Mouse (Mus musculus) CH12.LX (cell line): ENCODE measurements around the gene Cfap61. TPM values are rescaled to one million over a fixed set of nuclear protein-coding genes. Genes with fewer than 3 reads are reported as not detected.

Source experiments
- DNase-seq: peaks from one replicate; pipeline ENCODE4 v3.0.0-alpha.2; 2013; ENCODE audit errors: extremely low read depth
- H3K27ac ChIP-seq: 2 replicates; pipeline ENCODE4 v1.5.1; 2012; ENCODE audit warnings: low read depth, mild to moderate bottlenecking, control low read depth, moderate library complexity; ENCODE audit not compliant: insufficient read depth
- H3K27me3 ChIP-seq: replicated peaks from 2 replicates; pipeline ENCODE3; 2012; ENCODE audit warnings: inconsistent platforms
- H3K36me3 ChIP-seq, 2 experiments: replicated peaks in 1 of 2; 2 replicates each; pipeline versions ENCODE3 to v1.6.1; 2012; ENCODE audit warnings: inconsistent platforms in 1 of 2, low read length in 1 of 2, mild to moderate bottlenecking in 1 of 2, mixed read lengths in 1 of 2, moderate library complexity in 1 of 2; ENCODE audit not compliant: control insufficient read depth in 1 of 2, insufficient read depth in 1 of 2
- H3K4me1 ChIP-seq, 2 experiments: 2 replicates each; pipeline ENCODE4 v1.6.1; 2012; ENCODE audit warnings: inconsistent platforms in 1 of 2, moderate library complexity in 1 of 2; ENCODE audit not compliant: insufficient read depth in 2 of 2, control insufficient read depth in 1 of 2
- H3K4me2 ChIP-seq: 2 replicates; pipeline ENCODE4 v1.6.1; 2012; ENCODE audit warnings: low read depth, mild to moderate bottlenecking, control low read depth; ENCODE audit not compliant: poor library complexity, insufficient read depth, severe bottlenecking
- H3K4me3 ChIP-seq, 3 experiments: fragments of 150-350 bp in 1 of 3; sonication (generic) in 1 of 3; replicated peaks in 1 of 3; 2 replicates each; pipeline versions ENCODE3 to v1.5.1; 2011 to 2012; ENCODE audit warnings: low read depth in 2 of 3, low read length in 2 of 3, mild to moderate bottlenecking in 2 of 3, moderate library complexity in 2 of 3, control low read depth in 1 of 3, improper control_type of control experiment in 1 of 3, inconsistent platforms in 1 of 3, mixed read lengths in 1 of 3; ENCODE audit not compliant: poor library complexity in 1 of 3
- H3K79me2 ChIP-seq: replicated peaks from 2 replicates; pipeline ENCODE4 v1.6.1; 2012; ENCODE audit warnings: mild to moderate bottlenecking, moderate library complexity; ENCODE audit not compliant: control insufficient read depth, poor library complexity, insufficient read depth, severe bottlenecking; ENCODE audit errors: extremely low read depth
- H3K9ac ChIP-seq: 2 replicates; pipeline ENCODE4 v1.6.1; 2012; ENCODE audit warnings: low read depth, mild to moderate bottlenecking, control low read depth, moderate library complexity; ENCODE audit not compliant: insufficient read depth
- H3K9me3 ChIP-seq: replicated peaks from 2 replicates; pipeline ENCODE3; 2012; ENCODE audit warnings: low read length, inconsistent platforms, mixed read lengths
- BHLHE40 ChIP-seq: IDR thresholded peaks from 2 replicates; pipeline ENCODE4 v1.6.1; 2011; ENCODE audit warnings: mild to moderate bottlenecking, low read depth, low read length, improper control_type of control experiment
- CTCF ChIP-seq, 2 experiments: IDR thresholded peaks in 1 of 2; conservative IDR thresholded peaks in 1 of 2; 2 replicates each; pipeline ENCODE4 v1.5.1; 2011 to 2012; ENCODE audit warnings: low read depth in 2 of 2, low read length in 2 of 2, improper control_type of control experiment in 1 of 2, inconsistent platforms in 1 of 2, mild to moderate bottlenecking in 1 of 2, moderate library complexity in 1 of 2
- E2F4 ChIP-seq: IDR thresholded peaks from 2 replicates; pipeline ENCODE4 v1.6.1; 2011; ENCODE audit warnings: low read depth, low read length, improper control_type of control experiment; ENCODE audit not compliant: insufficient replicate concordance
- ELF1 ChIP-seq: IDR thresholded peaks from 2 replicates; pipeline ENCODE4 v1.6.1; 2014; ENCODE audit warnings: low read depth, mild to moderate bottlenecking, inconsistent platforms, low read length, improper control_type of control experiment
- GABPA ChIP-seq: IDR thresholded peaks from 2 replicates; pipeline ENCODE4 v1.6.1; 2012; ENCODE audit warnings: low read depth, low read length, improper control_type of control experiment, inconsistent platforms; ENCODE audit not compliant: insufficient replicate concordance
- HCFC1 ChIP-seq: IDR thresholded peaks from 2 replicates; pipeline ENCODE4 v1.6.1; 2012; ENCODE audit warnings: low read depth, mild to moderate bottlenecking, inconsistent platforms, low read length, improper control_type of control experiment
- IRF4 ChIP-seq: IDR thresholded peaks from 2 replicates; pipeline ENCODE4 v1.6.1; 2014; ENCODE audit warnings: low read depth, mild to moderate bottlenecking, inconsistent platforms, low read length, improper control_type of control experiment
- JUN ChIP-seq: IDR thresholded peaks from 2 replicates; pipeline ENCODE4 v1.6.1; 2011; ENCODE audit warnings: low read depth, mild to moderate bottlenecking, low read length, improper control_type of control experiment, moderate library complexity; ENCODE audit not compliant: insufficient read depth
- KAT2A ChIP-seq: IDR thresholded peaks from 2 replicates; pipeline ENCODE4 v1.6.1; 2012; ENCODE audit warnings: low read length, improper control_type of control experiment, inconsistent platforms; ENCODE audit not compliant: insufficient replicate concordance
- MAZ ChIP-seq: IDR thresholded peaks from 2 replicates; pipeline ENCODE4 v1.6.1; 2012; ENCODE audit warnings: low read depth, mild to moderate bottlenecking, inconsistent platforms, low read length, improper control_type of control experiment, moderate library complexity
- MEF2A ChIP-seq: IDR thresholded peaks from 2 replicates; pipeline ENCODE4 v1.6.1; 2014; ENCODE audit warnings: low read depth, mild to moderate bottlenecking, inconsistent platforms, low read length, improper control_type of control experiment, borderline replicate concordance
- NRF1 ChIP-seq: IDR thresholded peaks from 2 replicates; pipeline ENCODE4 v1.6.1; 2014; ENCODE audit warnings: low read depth, mild to moderate bottlenecking, inconsistent platforms, low read length, improper control_type of control experiment, moderate library complexity
- PAX5 ChIP-seq: IDR thresholded peaks from 2 replicates; pipeline ENCODE4 v1.6.1; 2012; ENCODE audit warnings: low read length, inconsistent platforms, mixed read lengths
- POLR2AphosphoS2 ChIP-seq: IDR thresholded peaks from 2 replicates; pipeline ENCODE4 v1.6.1; 2011; ENCODE audit warnings: low read depth, low read length, improper control_type of control experiment
- RAD21 ChIP-seq: IDR thresholded peaks from 2 replicates; pipeline ENCODE4 v1.6.1; 2011; ENCODE audit warnings: low read depth, mild to moderate bottlenecking, low read length, improper control_type of control experiment, moderate library complexity
- SIN3A ChIP-seq: IDR thresholded peaks from 2 replicates; pipeline ENCODE4 v1.6.1; 2012; ENCODE audit warnings: low read length, improper control_type of control experiment, inconsistent platforms
- SMC3 ChIP-seq: IDR thresholded peaks from 2 replicates; pipeline ENCODE4 v1.6.1; 2011; ENCODE audit warnings: low read depth, low read length, improper control_type of control experiment
- USF1 ChIP-seq: IDR thresholded peaks from 2 replicates; pipeline ENCODE4 v1.6.1; 2014; ENCODE audit warnings: low read depth, mild to moderate bottlenecking, inconsistent platforms, low read length, improper control_type of control experiment
- ZKSCAN1 ChIP-seq: IDR thresholded peaks from 2 replicates; pipeline ENCODE4 v1.6.1; 2012; ENCODE audit warnings: low read depth, inconsistent platforms, low read length, improper control_type of control experiment, borderline replicate concordance
- dilution Hi-C: fragments of 300-500 bp; cut with MboI; formaldehyde crosslinking; loops from 2 replicates; pipeline ENCODE4 v1.14.3; 2020; ENCODE audit warnings: low sequenced_read_pairs; ENCODE audit not compliant: extremely low pct_unique_long_range_greater_than_20kb, extremely low pct_ligation_motif_present
- in situ Hi-C: fragments of 300-500 bp; cut with MboI; formaldehyde crosslinking; loops from 3 replicates; pipeline ENCODE4 v1.14.3; 2019; ENCODE audit warnings: low sequenced_read_pairs, low pct_ligation_motif_present, low pct_unique_long_range_greater_than_20kb, mixed read lengths
- polyA plus RNA-seq: library from polyadenylated mRNA; unstranded; fragments of >175 nt; gene quantifications from 2 replicates; pipeline ENCODE4 v1.2.1, GENCODE M21; 2012; ENCODE audit warnings: low read depth; ENCODE audit not compliant: insufficient read length
- total RNA-seq, 2 experiments: library from RNA; depleted of rRNA; stranded (reverse); fragments of 300-350 nt in 1 of 2; fragments of >200 nt in 1 of 2; gene quantifications; 2 replicates each; pipeline ENCODE4 v1.2.3; 2012 to 2014

Cfap61 gene
- total and polyA plus RNA-seq, 3 experiments = 0.34 TPM; not detected in 2

DNA sequence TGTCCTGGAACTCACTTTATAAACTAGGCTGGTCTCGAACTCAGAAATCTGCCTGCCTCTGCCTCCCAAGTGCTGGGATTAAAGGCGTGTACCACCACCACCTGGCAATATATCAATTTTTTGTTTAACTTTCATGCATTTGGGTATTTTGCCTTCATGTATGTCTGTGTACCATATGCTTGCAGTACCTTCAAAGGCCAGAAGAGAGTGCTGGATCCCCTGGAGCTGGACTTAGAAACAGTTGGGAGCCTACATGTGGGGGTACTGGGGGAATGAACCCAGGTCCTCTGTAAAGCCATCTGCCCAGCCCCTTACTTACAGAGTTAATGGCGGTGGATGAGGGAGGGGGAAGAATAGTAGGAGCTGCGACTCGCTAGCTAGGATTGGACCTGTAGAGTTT is 114.8 kb downstream of the Cfap61 start:
- H3K9me3 ChIP-seq = no peaks in the 10 kb centered on the region
- peaks cover 0 to 4% of the 10 kb centered on the region in 2 experiments; a peak in 1 of 4 replicates for H3K4me1 ChIP-seq
- H3K27ac ChIP-seq = no peak overlapping the region
- no peak overlapping the region for H3K4me3 ChIP-seq
- no peaks in the 10 kb centered on the region for H3K27me3 ChIP-seq
- no peak overlapping the region for H3K4me2 ChIP-seq
- in situ Hi-C loops = no loop called here
- peak; percentile 21 for DNase-seq
- no peak overlapping the region for H3K9ac ChIP-seq
- dilution Hi-C loops = no loop called here
- H3K79me2 ChIP-seq = no peaks in the 10 kb centered on the region
- no peaks in the 10 kb centered on the region for H3K36me3 ChIP-seq
- TF ChIP-seq SMC3 (peak; percentile 68), USF1 (no peak), CTCF (conservative IDR thresholded peaks at IDR 0.05 in 1 of 2, IDR thresholded peaks at IDR 0.05 in 1 of 2; ENCODE audit: low read depth in 2 of 2, low read length in 2 of 2) (peak; percentile 23 to 68; a peak in 3 of 4 replicates), RAD21 (peak; percentile 62), ELF1 (no peak)

GRCm38 (mm10) chr2:146050069-146050468 is 115.5 kb downstream of the Cfap61 start:
- no peak for DNase-seq
- no peaks in the 10 kb centered on the region for H3K36me3 ChIP-seq
- H3K27me3 ChIP-seq = no peaks in the 10 kb centered on the region
- no peak overlapping the region for H3K27ac ChIP-seq
- peaks cover 0 to 4% of the 10 kb centered on the region in 2 experiments; a peak in 1 of 4 replicates for H3K4me1 ChIP-seq
- dilution Hi-C loops (no loop called here), in situ Hi-C loops (no loop called here)
- no peaks in the 10 kb centered on the region for H3K9me3 ChIP-seq
- H3K79me2 ChIP-seq = no peaks in the 10 kb centered on the region
- H3K4me3 ChIP-seq = no peak overlapping the region
- H3K4me2 ChIP-seq = no peak overlapping the region
- H3K9ac ChIP-seq = no peak overlapping the region
- TF ChIP-seq USF1 (no peak), SMC3 (no peak), IRF4 (no peak), MEF2A (no peak), KAT2A (no peak), NRF1 (no peak), ELF1 (no peak), POLR2AphosphoS2 (no peak), SIN3A (no peak), GABPA (no peak), E2F4 (no peak), ZKSCAN1 (no peak), BHLHE40 (no peak), MAZ (no peak), CTCF (conservative IDR thresholded peaks at IDR 0.05 in 1 of 2, IDR thresholded peaks at IDR 0.05 in 1 of 2; ENCODE audit: low read depth in 2 of 2, low read length in 2 of 2) (no peak), HCFC1 (no peak), JUN (no peak), PAX5 (no peak)
